Mouse (Mus musculus) lung, adult 2 months (tissue): ENCODE data around the gene Hps4. TPM values are rescaled to one million over a fixed set of nuclear protein-coding genes. Genes with fewer than 3 reads are reported as not detected.
A peak's percentile ranks its signal among the peaks of the same experiment; 100 is the strongest.

Experiments used
- DNase-seq: peaks from one replicate; pipeline ENCODE4 v3.0.0; 2022
- H3K4me1 ChIP-seq: fragments of 200-500 bp; 2 replicates; pipeline ENCODE4 v1.6.1; 2011; ENCODE audit warnings: low read length; ENCODE audit not compliant: control insufficient read depth, insufficient read depth
- H3K4me3 ChIP-seq: fragments of 200-500 bp; replicated peaks from 2 replicates; pipeline ENCODE3; 2011; ENCODE audit warnings: low read depth, mild to moderate bottlenecking, control low read depth, low read length; ENCODE audit errors: extremely low read depth
- CTCF ChIP-seq: fragments of 200-500 bp; IDR thresholded peaks from 2 replicates; pipeline ENCODE4 v1.5.1; 2011; ENCODE audit warnings: mild to moderate bottlenecking, low read length, control low read depth; ENCODE audit not compliant: insufficient read depth
- POLR2A ChIP-seq: fragments of 200-500 bp; IDR thresholded peaks from 2 replicates; pipeline ENCODE4 v1.6.1; 2011; ENCODE audit warnings: low read depth, mild to moderate bottlenecking, control low read depth, low read length, borderline replicate concordance; ENCODE audit errors: extremely low read depth
- whole genome bisulfite sequencing: fragments of 180-500 bp; shearing (Covaris S2); methylation state at CpG from one replicate; pipeline ENCODE4 v1.1.7; 2018; 5-methylcytosine and 5-hydroxymethylcytosine counted together
- polyA plus RNA-seq: library from polyadenylated mRNA; depleted of rRNA; stranded (reverse); fragments of >200 nt; gene quantifications from 2 replicates; pipeline ENCODE4 v1.2.3, GENCODE M21; 2012

Hps4 gene
- polyA plus RNA-seq, 1 experiment, result 34.7 TPM

DNA sequence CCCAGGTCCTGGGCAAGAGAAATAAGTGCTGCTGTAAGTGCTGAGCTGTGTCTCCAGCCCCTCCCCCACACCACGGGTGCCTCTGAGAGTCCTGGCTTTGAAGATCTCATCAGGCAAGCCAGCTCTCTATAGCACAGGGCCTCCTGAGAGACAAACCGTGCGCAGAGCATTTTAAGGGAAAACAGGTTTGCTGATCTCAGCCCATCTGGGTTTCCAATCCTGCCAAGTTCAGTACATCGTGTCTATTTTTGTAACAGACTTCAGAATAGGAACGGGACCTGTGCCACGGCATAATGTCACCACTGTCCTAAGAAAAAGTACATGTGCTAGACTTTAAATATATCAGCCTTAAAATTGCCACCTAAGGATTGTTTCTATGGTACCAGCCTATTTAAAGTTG is 21.9 kb upstream of the Hps4 start:
- Histone ChIP-seq H3K4me1 (peaks cover 3% of the 10 kb centered on the region; the same call in 1 of the 2 replicates), H3K4me3 (no peak overlapping the region)
- TF ChIP-seq CTCF (no peak), POLR2A (no peak)
- 54% methylated on average over 6 of the region's 6 CpGs for WGBS
- DNase-seq, result no peak

DNA sequence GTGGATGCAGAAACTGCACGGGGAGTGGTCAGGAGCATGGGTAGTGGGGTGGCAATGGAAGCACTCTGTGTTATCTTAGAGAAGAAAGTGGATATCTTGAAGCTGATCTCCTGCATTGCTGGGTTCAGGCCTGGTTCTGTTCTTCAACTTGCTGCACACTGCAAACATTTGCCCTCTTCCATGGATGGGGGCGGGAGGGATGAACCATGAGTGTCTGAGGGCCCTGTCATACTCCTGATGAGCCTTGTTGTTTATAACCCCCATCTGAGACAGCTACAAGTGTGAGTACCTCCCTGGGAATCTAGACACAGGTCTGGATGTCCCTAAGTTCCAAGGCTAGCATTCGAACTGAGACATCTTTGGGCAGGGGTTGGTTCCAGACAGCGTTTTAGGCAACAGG is 21.5 kb upstream of the Hps4 start:
- 73% methylated on average over 4 of the region's 4 CpGs for WGBS
- TF ChIP-seq CTCF (no peak), POLR2A (no peak)
- H3K4me3 ChIP-seq, result no peak overlapping the region
- DNase-seq, result no peak
- peaks cover 3% of the 10 kb centered on the region; the same call in 1 of the 2 replicates for H3K4me1 ChIP-seq

DNA sequence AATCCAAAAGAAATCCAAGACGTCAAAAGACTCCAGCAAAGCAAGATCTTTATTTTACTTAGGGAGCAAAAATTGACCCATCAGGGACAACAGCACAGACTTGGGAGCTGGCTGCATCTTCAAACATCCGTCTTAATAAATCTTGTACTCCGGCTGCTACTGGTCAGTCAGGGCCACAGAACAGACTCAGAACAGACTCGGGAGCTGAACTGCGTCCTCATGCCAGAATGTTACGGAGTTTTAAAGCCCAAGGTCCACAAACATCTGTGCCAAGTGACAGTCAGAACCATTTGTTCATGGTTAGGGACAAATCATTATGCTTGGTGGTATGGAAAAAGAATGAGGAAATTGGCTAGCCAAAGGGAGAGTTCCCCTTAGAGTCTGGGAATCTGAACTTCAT is 19.6 kb upstream of the Hps4 start:
- no peak for TF ChIP-seq POLR2A
- TF ChIP-seq CTCF, result no peak
- DNase-seq, result no peak
- WGBS, result 81% methylated on average over 6 of the region's 6 CpGs
- H3K4me3 ChIP-seq, result no peak overlapping the region
- H3K4me1 ChIP-seq, result peaks cover 5% of the 10 kb centered on the region; the same call in 1 of the 2 replicates

DNA sequence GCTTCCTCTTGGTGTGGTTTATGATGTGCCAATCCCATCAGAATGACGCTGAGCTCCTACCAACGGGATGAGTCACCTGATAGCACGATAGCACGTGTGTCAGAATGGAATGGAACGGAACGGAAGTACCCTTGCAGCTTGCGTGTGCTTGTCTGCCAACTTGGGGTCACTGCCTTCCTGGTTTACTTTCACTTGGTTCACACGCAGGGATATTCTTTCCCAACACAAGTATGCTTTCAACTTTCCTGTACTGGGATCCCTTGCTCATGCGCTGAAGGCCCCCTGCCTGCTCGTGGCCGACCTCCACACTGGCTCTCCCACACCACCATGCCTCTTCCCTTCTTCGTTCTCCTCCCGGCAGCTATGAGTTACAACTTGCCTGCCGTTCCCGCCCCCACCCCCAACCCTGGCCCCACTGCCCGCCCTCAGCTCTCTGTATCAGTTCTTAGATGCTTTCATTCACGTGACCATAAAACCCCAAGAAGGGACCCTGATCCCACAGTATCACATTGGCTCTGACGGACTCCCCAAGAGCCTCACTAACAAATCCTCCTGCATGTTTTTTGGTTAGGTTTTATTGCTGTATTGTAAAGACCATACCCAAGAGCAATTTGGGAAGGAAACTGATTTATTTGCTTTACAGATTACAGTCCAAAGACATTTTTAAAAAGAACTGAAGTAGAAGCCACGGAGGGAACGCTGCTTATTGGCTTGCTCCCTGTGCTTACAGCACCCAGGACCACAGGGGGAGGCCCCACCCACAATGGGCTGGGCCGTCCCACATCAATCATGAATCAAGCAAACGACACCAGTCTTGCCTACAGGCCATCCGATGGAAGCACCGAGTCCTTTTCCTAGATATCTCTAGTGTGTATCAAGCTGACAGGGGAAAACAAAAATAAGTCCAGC is 18.0 kb upstream of the Hps4 start:
- peaks cover 5% of the 10 kb centered on the region; the same call in 1 of the 2 replicates for H3K4me1 ChIP-seq
- DNase-seq, result no peak
- peak overlapping the region; percentile 35 for H3K4me3 ChIP-seq
- 13% methylated on average over 24 of the region's 24 CpGs for WGBS
- TF ChIP-seq POLR2A, result peak; percentile 12; the same call in 1 of the 2 replicates
- TF ChIP-seq CTCF, result no peak

DNA sequence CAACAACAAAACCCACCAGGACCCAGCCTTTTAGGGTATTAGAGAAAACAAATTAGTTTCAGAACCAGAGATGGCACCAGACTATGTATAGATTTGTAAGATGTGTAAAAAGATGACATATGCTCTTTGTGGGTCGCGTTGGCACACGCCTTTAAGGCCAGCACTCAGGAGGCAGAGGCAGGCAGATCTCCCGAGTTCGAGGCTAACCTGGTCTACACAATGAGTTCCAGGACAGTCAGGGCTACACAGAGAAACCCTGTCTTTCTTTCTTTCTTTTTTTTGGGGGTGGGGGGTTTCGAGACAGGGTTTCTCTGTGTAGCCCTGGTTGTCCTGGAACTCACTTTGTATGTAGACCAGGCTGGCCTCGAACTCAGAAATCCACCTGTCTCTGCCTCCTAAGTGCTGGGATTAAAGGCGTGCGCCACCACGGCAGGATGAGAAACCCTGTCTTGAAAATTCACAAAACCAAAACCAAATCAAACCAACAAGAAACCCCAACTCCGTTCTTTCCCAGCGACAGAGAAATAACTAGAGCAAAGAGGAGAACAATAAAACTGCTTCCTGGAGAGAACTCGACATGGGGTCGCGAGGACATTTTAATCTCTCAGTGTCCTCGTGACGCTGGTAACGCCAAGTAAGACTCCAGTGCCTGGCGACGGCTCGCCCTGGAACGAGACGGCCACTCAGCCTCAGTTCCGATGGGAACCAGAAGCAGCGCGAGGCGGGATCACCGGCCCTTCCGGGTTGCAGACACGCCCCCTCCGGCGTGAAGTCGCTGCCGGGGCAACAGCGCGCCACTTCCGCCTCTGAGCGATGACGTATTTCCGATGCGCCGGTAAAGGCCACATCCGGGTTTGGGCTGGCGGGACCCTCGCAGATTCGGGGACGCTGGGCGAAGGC is 17.1 kb upstream of the Hps4 start, which contains the start of gene Tfip11:
Gene Tfip11, plus strand, starts transcription at position 813 of the 900 bp plus-strand sequence.
- Histone ChIP-seq H3K4me1 (peaks cover 5% of the 10 kb centered on the region; the same call in 1 of the 2 replicates), H3K4me3 (peak within 1 kb of the TSS; percentile 87)
- peak; percentile 97 for DNase-seq
- TF ChIP-seq CTCF (no peak), POLR2A (peak; percentile 91; the same call in 1 of the 2 replicates)
- 7% methylated on average over 48 of the region's 48 CpGs for WGBS

DNA sequence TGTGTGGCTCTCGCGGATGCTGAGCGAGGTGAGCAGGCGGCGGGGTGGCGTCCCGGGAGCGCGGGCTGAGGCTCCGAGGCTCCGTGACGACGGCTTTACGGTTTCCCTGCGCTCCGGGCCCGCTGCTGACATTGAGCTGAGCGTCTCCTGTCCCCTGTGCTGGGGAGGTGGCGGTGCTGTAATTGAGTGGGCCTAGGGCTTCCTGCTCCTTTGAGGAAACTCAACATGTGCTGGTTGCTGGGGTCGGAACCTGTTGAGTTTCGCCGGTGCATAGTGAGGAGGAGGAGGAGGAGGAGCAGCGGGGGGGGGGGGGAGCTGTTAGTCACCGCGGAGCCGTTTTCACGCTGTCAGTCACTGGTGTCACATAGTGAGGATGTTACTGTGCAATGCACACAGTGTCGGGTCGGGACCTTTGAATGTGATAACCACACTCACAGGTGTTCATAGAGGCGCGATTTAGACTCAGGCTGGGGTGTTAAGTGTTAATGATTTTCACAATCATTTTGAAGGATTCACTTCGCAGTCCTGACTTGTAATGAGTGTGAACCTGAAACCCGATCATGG is 16.4 kb upstream of the Hps4 start:
- no peak for TF ChIP-seq CTCF
- TF ChIP-seq POLR2A, result no peak
- peak overlapping the region; percentile 87 for H3K4me3 ChIP-seq
- WGBS, result under 1% methylated on average over 33 of the region's 33 CpGs
- no peak for DNase-seq
- H3K4me1 ChIP-seq, result peaks cover 5% of the 10 kb centered on the region; the same call in 1 of the 2 replicates

DNA sequence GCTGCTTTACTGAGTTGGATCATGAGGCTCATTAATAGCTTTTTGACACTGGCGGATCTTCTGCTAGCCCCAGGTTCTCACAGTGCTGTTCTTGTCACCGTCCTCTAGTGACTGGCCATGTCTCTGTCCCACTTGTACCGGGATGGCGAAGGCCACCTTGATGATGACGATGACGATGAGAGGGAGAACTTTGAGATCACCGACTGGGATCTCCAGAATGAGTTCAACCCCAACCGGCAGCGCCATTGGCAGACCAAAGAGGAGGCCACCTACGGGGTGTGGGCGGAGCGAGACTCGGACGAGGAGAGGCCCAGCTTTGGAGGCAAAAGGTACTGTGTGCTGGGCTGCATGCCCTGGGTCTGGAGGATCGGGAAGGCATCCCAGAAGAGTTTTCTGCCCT is 15.0 kb upstream of the Hps4 start:
- H3K4me1 ChIP-seq, result peaks cover 5% of the 10 kb centered on the region; the same call in 1 of the 2 replicates
- H3K4me3 ChIP-seq, result no peak overlapping the region
- no peak for TF ChIP-seq CTCF
- no peak for TF ChIP-seq POLR2A
- no peak for DNase-seq
- 93% methylated on average over 15 of the region's 15 CpGs for WGBS

DNA sequence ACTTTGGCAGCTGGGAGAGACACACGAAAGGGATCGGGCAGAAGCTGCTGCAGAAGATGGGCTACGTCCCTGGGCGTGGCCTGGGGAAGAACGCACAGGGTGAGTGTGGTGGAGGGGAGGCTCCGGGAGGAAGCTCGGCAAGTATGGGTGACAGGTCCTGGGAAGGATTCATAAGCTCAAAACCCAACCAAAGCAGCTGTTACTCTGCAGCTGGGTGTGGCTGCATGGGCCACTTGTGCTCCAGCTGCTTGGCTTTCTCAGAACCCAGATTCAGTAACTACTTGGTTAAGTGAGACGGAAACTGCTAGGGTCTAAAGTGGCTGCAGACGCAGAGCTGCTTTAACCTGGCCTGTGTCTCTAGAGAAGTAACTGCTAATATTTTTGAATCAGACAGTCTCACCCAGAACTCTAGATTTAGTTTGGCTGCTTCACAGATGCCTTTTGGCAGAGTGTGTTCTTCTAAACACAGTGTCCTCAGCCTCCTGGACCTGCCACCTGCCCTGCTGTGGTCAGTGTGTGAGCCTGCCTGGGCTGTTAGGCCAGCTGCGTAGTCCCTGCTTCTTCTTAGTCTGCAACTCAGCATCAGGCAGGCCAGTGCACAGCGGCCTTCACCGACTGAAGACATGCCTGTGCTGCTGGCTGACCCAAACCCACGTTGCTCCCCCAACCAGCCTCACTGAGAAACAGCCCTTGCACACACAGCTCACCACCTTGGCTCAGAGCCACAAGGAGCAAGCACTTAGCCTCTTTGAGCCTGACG is 12.9 kb upstream of the Hps4 start:
- WGBS, result 90% methylated on average over 14 of the region's 14 CpGs
- no peak for DNase-seq
- TF ChIP-seq POLR2A, result no peak
- TF ChIP-seq CTCF, result no peak
- Histone ChIP-seq H3K4me3 (no peak overlapping the region), H3K4me1 (peaks cover 5% of the 10 kb centered on the region; the same call in 1 of the 2 replicates)

DNA sequence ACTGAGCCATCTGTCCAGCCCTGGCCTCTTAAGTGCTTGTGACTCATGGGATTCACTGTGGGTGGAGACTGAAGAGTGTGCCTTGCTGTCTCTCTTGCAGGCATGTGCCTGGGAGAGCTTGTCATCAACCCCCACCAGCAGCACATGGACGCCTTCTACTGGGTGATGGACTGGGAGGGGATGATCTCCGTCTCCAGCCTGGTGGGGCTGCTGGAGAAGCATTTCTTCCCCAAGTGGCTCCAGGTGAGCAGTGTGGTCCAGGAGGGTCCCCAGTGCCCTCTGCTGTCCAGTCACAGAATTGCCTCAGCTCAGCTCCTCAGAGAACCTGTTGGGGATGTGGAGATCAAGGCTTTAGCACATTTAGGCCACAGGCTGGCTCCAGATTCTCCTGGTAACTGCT is 7.4 kb upstream of the Hps4 start:
- Histone ChIP-seq H3K4me1 (no peaks in the 10 kb centered on the region), H3K4me3 (no peak overlapping the region)
- TF ChIP-seq CTCF (peak; percentile 87), POLR2A (no peak)
- WGBS, result 20% methylated on average over 2 of the region's 2 CpGs
- peak; percentile 52 for DNase-seq
